12 mouse cellular contexts compared by ENCODE assay signal in the genomic region with DNA sequence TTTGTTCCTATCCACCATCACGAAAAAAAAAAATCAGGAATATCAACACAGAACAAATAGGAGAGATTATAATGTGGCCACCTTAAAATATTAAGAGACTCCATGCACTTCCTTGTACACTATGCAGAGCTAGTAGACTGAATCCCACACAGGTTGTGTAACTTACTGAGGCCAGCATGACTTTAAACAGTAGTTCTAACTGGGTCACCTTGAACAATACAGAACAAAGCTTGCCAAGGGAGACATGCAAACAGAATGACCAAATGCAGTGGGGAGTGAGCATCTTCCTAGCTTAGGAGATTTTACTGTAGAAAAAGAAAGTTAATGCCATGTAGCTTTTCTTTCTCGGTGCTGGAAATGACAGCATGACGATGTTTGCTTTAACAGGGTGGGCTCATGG. TPM values are rescaled to one million over a fixed set of nuclear protein-coding genes. Genes with fewer than 3 reads are reported as not detected.
DNase-seq lines count a peak whose midpoint lies in the region; ATAC-seq and TF ChIP-seq lines count a peak whose summit lies in the region.
"Had no signal": no experiment of that assay in that cellular context is flagged by ENCODE, and none has a peak within 500 bp of the region (broad histone marks: within the 10 kb centered on the region; RNA-seq: fewer than 3 reads in every experiment).

No protein-coding gene starts in this region.

- H3K27me3 ChIP-seq in hindbrain, embryonic 12.5 days, result no peaks in the 10 kb centered on the region
- no peaks in the 10 kb centered on the region for H3K27me3 ChIP-seq in hindbrain, embryonic 11.5 days (ENCODE audit: control insufficient read depth, insufficient read depth, low read length)
- H3K27me3 ChIP-seq in lung, embryonic 14.5 days (ENCODE audit: insufficient read depth, low read length), result no peaks in the 10 kb centered on the region
- no peaks in the 10 kb centered on the region for H3K27me3 ChIP-seq in hindbrain, embryonic 16.5 days (replicated peaks; ENCODE audit: control insufficient read depth, insufficient read depth, low read length)
- H3K27me3 ChIP-seq: liver, embryonic 12.5 days had no signal

- no peak overlapping the region for H3K4me2 ChIP-seq in hindbrain, embryonic 12.5 days (replicated peaks)
- no peak overlapping the region for H3K4me2 ChIP-seq in hindbrain, embryonic 11.5 days (replicated peaks; ENCODE audit: low read depth, low read length)
- H3K4me2 ChIP-seq in lung, embryonic 14.5 days, result no peak overlapping the region
- no peak overlapping the region for H3K4me2 ChIP-seq in hindbrain, embryonic 16.5 days (ENCODE audit: low read length)
- H3K4me2 ChIP-seq: liver, embryonic 12.5 days had no signal

- no peak overlapping the region for H3K4me3 ChIP-seq in hindbrain, embryonic 12.5 days
- no peak overlapping the region for H3K4me3 ChIP-seq in hindbrain, embryonic 11.5 days (ENCODE audit: low read depth, low read length)
- H3K4me3 ChIP-seq in lung, embryonic 14.5 days (ENCODE audit: low read depth, low read length), result no peak overlapping the region
- no peak overlapping the region for H3K4me3 ChIP-seq in hindbrain, embryonic 16.5 days (ENCODE audit: low read length)
- H3K4me3 ChIP-seq in olfactory bulb, adult 2 months (ENCODE audit: insufficient read depth, low read depth, low read length), result no peak overlapping the region
- H3K4me3 ChIP-seq: liver, embryonic 12.5 days had no signal

- peaks cover 41% of the 10 kb centered on the region for H3K4me1 ChIP-seq in hindbrain, embryonic 12.5 days
- H3K4me1 ChIP-seq in hindbrain, embryonic 11.5 days (replicated peaks; ENCODE audit: control insufficient read depth, insufficient read depth, low read length), result 0 out of 2 replicates have a peak, but pooled peaks cover 2% of the 10 kb centered on the region
- 0 out of 2 replicates have a peak, but pooled peaks cover 4% of the 10 kb centered on the region for H3K4me1 ChIP-seq in lung, embryonic 14.5 days (ENCODE audit: insufficient read depth)
- peaks cover 35% of the 10 kb centered on the region for H3K4me1 ChIP-seq in hindbrain, embryonic 16.5 days (ENCODE audit: control insufficient read depth, insufficient read depth, low read depth, low read length)
- peaks cover 27% of the 10 kb centered on the region for H3K4me1 ChIP-seq in olfactory bulb, adult 2 months (ENCODE audit: control insufficient read depth, insufficient read depth, low read length)

- no peak for TF ChIP-seq CTCF in lung, embryonic 14.5 days (IDR thresholded peaks at IDR 0.05; ENCODE audit: low read depth)
- no peak for TF ChIP-seq CTCF in olfactory bulb, adult 2 months (IDR thresholded peaks at IDR 0.05; ENCODE audit: insufficient read depth, low read depth, low read length)

- H3K36me3 ChIP-seq in hindbrain, embryonic 12.5 days, result no peaks in the 10 kb centered on the region
- no peaks in the 10 kb centered on the region for H3K36me3 ChIP-seq in hindbrain, embryonic 11.5 days (ENCODE audit: control insufficient read depth, insufficient read depth, low read length)
- no peaks in the 10 kb centered on the region for H3K36me3 ChIP-seq in lung, embryonic 14.5 days (ENCODE audit: insufficient read depth)
- no peaks in the 10 kb centered on the region for H3K36me3 ChIP-seq in hindbrain, embryonic 16.5 days (ENCODE audit: control insufficient read depth, insufficient read depth, low read length)
- H3K36me3 ChIP-seq: liver, embryonic 12.5 days had no signal

- no peaks in the 10 kb centered on the region for H3K9me3 ChIP-seq in hindbrain, embryonic 12.5 days (replicated peaks)
- H3K9me3 ChIP-seq in hindbrain, embryonic 11.5 days (ENCODE audit: control insufficient read depth, low read length), result no peaks in the 10 kb centered on the region
- H3K9me3 ChIP-seq in lung, embryonic 14.5 days (ENCODE audit: low read depth, low read length), result no peaks in the 10 kb centered on the region
- H3K9me3 ChIP-seq in hindbrain, embryonic 16.5 days (ENCODE audit: control insufficient read depth, low read length), result no peaks in the 10 kb centered on the region
- H3K9me3 ChIP-seq: liver, embryonic 12.5 days had no signal

- H3K9ac ChIP-seq in hindbrain, embryonic 12.5 days, result no peak overlapping the region
- no peak overlapping the region for H3K9ac ChIP-seq in hindbrain, embryonic 11.5 days (ENCODE audit: low read depth, low read length)
- no peak overlapping the region for H3K9ac ChIP-seq in lung, embryonic 14.5 days
- no peak overlapping the region for H3K9ac ChIP-seq in hindbrain, embryonic 16.5 days (ENCODE audit: low read depth, low read length)
- H3K9ac ChIP-seq: liver, embryonic 12.5 days had no signal

- H3K27ac ChIP-seq in hindbrain, embryonic 12.5 days, result 0 out of 2 replicates have a peak overlapping the region, but pooled peaks have one; percentile 82
- no peak overlapping the region for H3K27ac ChIP-seq in hindbrain, embryonic 11.5 days (ENCODE audit: low read depth, low read length)
- H3K27ac ChIP-seq in lung, embryonic 14.5 days (ENCODE audit: low read depth), result peak overlapping the region; percentile 51; the same call in 1 of the 2 replicates
- peak overlapping the region; percentile 18; the same call in 1 of the 2 replicates for H3K27ac ChIP-seq in hindbrain, embryonic 16.5 days (ENCODE audit: low read depth, low read length)
- peak overlapping the region; percentile 27; the same call in 1 of the 2 replicates for H3K27ac ChIP-seq in olfactory bulb, adult 2 months (ENCODE audit: insufficient read depth, low read depth, low read length)
- H3K27ac ChIP-seq: liver, embryonic 12.5 days had no signal

- no peak for TF ChIP-seq POLR2A in olfactory bulb, adult 2 months (IDR thresholded peaks at IDR 0.05; ENCODE audit: insufficient read depth, low read depth, low read length)

- no peak for DNase-seq in hindbrain, embryonic 11.5 days (ENCODE audit: low spot score)
- no peak for DNase-seq in lung, embryonic 14.5 days
- no peak for DNase-seq in lung, adult 18-20 months
- no peak for DNase-seq in urinary bladder, postnatal 14 days (ENCODE audit: low spot score)
- DNase-seq: cerebellum, postnatal 10 days; gastrocnemius, postnatal 14 days; layer of hippocampus, postnatal 36 days had no signal

- ATAC-seq in hindbrain, embryonic 12.5 days (ENCODE audit: low FRiP score), result no peak
- ATAC-seq in hindbrain, embryonic 11.5 days (ENCODE audit: low FRiP score), result no peak
- ATAC-seq in lung, embryonic 14.5 days (ENCODE audit: insufficient read depth), result no peak
- no peak for ATAC-seq in hindbrain, embryonic 16.5 days
- ATAC-seq: inflammation-experienced regulatory T-cells, adult 6 months; liver, embryonic 12.5 days had no signal

- 82% methylated on average over 3 of the region's 3 CpGs for WGBS in hindbrain, embryonic 12.5 days
- 87% methylated on average over 3 of the region's 3 CpGs for WGBS in hindbrain, embryonic 11.5 days
- WGBS in lung, embryonic 14.5 days, result 60% methylated on average over 3 of the region's 3 CpGs
- WGBS in hindbrain, embryonic 16.5 days, result 72% methylated on average over 3 of the region's 3 CpGs
- WGBS in olfactory bulb, adult 2 months, result 65% methylated on average over 3 of the region's 3 CpGs

RNA-seq across cellular contexts. Expression of a gene that starts 52.4 kb away (rescaled TPM):
- 40.8 and 45.4 TPM in 2 replicates for polyA plus RNA-seq in hindbrain, embryonic 12.5 days (2016; fragmentation: Nextera tagmentation; extraction: Ambion mirVana)
- polyA plus RNA-seq in hindbrain, embryonic 11.5 days (2014; fragmentation: Nextera tagmentation; extraction: Ambion mirVana), result 13.9 and 15.8 TPM in 2 replicates
- polyA plus RNA-seq in lung, embryonic 14.5 days (2014; fragmentation: Nextera tagmentation; extraction: Ambion mirVana), result 19.8 and 20.6 TPM in 2 replicates
- 69.2 and 79.3 TPM in 2 replicates for polyA plus RNA-seq in hindbrain, embryonic 16.5 days (2015; fragmentation: Nextera tagmentation; extraction: Ambion mirVana)
- polyA plus RNA-seq in olfactory bulb, adult 2 months (2012; ENCODE audit: insufficient read depth, insufficient read length, low replicate concordance, missing spikeins), result 119 TPM in 1 of 2 replicates, not detected in the other

RNA-seq across cellular contexts. Expression of a gene that starts 52.8 kb away (rescaled TPM):
- polyA plus RNA-seq in hindbrain, embryonic 12.5 days (2016; fragmentation: Nextera tagmentation; extraction: Ambion mirVana), result 5.0 and 6.7 TPM in 2 replicates
- 6.6 and 7.0 TPM in 2 replicates for polyA plus RNA-seq in hindbrain, embryonic 11.5 days (2014; fragmentation: Nextera tagmentation; extraction: Ambion mirVana)
- polyA plus RNA-seq in lung, embryonic 14.5 days (2014; fragmentation: Nextera tagmentation; extraction: Ambion mirVana), result 2.8 and 3.4 TPM in 2 replicates
- polyA plus RNA-seq in hindbrain, embryonic 16.5 days (2015; fragmentation: Nextera tagmentation; extraction: Ambion mirVana), result 6.0 and 7.8 TPM in 2 replicates
- not detected in 2 replicates for polyA plus RNA-seq in olfactory bulb, adult 2 months (2012; ENCODE audit: insufficient read depth, insufficient read length, low replicate concordance, missing spikeins)
